Mouse (Mus musculus) T-helper 17 cell (primary cell): Measurements from ENCODE around the gene Capn2.

Source experiments
- in situ Hi-C, 2 experiments: fragments of 300-600 bp; cut with MboI, MseI; formaldehyde crosslinking; loops; 1 replicate in 1 of 2; 2 replicates in 1 of 2; pipeline ENCODE4 v1.15.1; 2025; ENCODE audit warnings: high pct_unique_total_duplicates in 2 of 2

Capn2 gene

GRCm38 (mm10) chr1:182505291-182505690 is 12.1 kb downstream of the Capn2 start:
- in situ Hi-C loops = loop anchor here (25.0 kb wide), 4 partner anchors 1268 to 1768 kb away; partner anchors contain the start of genes 1700056E22Rik (in 2 of the 2), Acbd3 (in 1 of the 2) and Pycr2 (in 1 of the 2)

DNA sequence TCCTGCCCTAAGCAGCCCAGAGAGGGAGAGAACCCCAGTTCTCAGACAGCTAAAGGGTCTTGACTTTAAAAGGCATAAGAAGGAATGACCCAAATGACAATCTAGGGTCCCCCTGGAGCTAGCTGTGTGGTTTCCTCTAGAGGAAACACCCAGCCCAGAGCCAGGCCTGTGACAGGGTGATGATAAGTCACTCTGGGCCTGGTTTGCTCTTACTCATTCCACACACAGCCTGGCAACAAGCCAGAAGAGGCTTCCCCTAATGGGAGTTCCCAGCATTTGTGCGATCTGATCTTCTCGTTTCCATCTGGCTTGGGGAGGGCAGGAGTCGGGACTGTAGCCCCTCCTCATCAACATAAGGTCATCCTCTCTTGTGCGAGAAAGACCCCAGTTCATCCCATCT is 13.2 kb downstream of the Capn2 start:
- in situ Hi-C loops = loop anchor here (25.0 kb wide), 4 partner anchors 1267 to 1767 kb away; partner anchors contain the start of genes 1700056E22Rik (in 2 of the 2), Acbd3 (in 1 of the 2) and Pycr2 (in 1 of the 2)

DNA sequence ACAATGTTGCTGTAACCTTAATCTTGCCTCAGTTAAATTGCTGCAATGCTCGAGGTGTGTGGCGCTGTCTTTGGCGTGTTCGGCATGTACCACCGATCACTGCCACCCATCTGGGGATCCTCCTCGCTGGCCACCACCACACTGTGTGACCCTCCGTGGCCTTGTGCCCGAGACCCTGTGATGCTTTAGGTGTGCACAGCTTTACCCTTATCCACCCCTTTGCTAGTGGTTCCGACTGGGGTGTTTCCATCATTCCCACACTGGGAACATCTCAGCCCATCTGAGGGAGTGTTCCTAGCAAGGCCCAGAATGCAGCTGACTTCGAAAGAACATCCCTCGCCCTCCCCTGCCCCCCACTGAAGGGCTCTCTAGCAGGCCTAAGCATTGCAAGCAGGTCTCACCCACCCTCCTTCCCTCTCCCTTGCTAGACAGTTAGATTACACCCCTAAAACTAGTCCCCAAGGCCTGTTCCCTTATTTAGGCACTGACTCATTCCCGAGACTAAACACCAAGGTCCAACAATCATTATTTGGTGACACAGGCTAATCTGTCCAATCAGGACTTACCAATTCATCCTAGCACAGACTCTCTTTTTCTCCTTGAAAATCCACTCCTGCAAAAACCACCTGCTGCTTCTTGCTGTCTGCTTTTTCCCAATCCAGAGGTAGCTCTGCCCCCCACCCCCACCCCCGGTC is 14.1 kb downstream of the Capn2 start:
- in situ Hi-C loops = loop anchor here (25.0 kb wide), 4 partner anchors 1266 to 1766 kb away; partner anchors contain the start of genes 1700056E22Rik (in 2 of the 2), Acbd3 (in 1 of the 2) and Pycr2 (in 1 of the 2)

GRCm38 (mm10) chr1:182502491-182503050 is 14.8 kb downstream of the Capn2 start:
- in situ Hi-C loops = loop anchor here (25.0 kb wide), 4 partner anchors 1265 to 1765 kb away; partner anchors contain the start of genes 1700056E22Rik (in 2 of the 2), Acbd3 (in 1 of the 2) and Pycr2 (in 1 of the 2)

- in situ Hi-C loops = loop anchor here (25.0 kb wide), 4 partner anchors 1265 to 1765 kb away; partner anchors contain the start of genes 1700056E22Rik (in 2 of the 2), Acbd3 (in 1 of the 2) and Pycr2 (in 1 of the 2)
Observed at GRCm38 (mm10) chr1:182501815-182502405, 15.5 kb downstream of the Capn2 start.

- in situ Hi-C loops = loop anchor here (25.0 kb wide), 4 partner anchors 1264 to 1764 kb away; partner anchors contain the start of genes 1700056E22Rik (in 2 of the 2), Acbd3 (in 1 of the 2) and Pycr2 (in 1 of the 2)
Observed at GRCm38 (mm10) chr1:182500843-182501242, 16.6 kb downstream of the Capn2 start.

DNA sequence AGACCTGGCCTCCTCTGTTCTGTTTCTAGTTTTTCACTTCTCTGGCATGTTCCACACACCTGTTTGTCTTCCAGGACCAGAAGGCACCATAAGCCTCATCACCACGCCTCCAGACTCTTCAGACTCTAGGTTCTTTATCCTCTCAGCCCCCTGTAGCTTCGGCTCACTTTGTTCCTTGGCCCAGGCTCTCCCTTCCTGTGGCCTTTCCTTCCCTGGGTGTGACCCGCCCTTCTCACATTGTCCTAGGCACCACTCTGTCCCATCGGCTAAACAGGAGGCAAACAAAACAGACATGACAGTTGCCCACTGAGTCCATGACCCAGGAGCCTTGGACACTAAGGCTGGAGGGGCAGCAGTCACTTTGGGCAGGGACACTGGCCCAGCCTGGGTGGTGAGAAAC is 17.2 kb downstream of the Capn2 start:
- in situ Hi-C loops = loop anchor here (25.0 kb wide), 4 partner anchors 1263 to 1763 kb away; partner anchors contain the start of genes 1700056E22Rik (in 2 of the 2), Acbd3 (in 1 of the 2) and Pycr2 (in 1 of the 2)

DNA sequence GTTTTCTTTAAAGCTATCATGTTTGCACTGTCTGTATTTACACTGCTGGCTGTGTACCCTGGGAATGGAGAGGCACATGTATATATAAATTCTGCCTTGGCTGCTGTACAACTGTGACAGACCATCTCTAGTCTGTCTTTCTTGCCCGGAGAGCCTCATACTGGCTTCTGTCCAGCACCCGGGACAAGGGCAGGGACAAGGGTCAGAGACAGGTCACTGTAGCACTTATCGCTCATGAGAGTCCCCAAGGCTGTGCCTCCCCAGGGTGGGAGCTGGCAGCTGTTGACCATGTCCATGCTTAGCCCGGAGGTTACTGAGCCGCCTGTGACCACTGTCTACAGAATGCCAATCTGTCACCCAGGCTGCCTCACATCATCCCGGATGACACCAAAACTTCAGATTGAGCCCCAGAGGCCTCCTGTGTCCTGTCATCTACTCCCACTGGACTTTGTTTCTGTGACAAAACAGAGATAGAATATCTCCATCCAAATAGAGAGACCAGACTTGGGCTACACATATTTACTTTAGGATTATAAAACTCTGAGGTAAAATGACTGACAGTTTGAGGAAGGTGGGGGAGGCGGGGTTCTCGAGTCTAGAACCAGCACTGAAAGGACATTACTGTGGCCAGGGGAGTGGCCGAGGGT is 17.8 kb downstream of the Capn2 start:
- in situ Hi-C loops = loop anchor here (25.0 kb wide), 4 partner anchors 1262 to 1762 kb away; partner anchors contain the start of genes 1700056E22Rik (in 2 of the 2), Acbd3 (in 1 of the 2) and Pycr2 (in 1 of the 2)

- in situ Hi-C loops = no loop called here
Observed at GRCm38 (mm10) chr1:182497736-182498135, 19.7 kb downstream of the Capn2 start.

GRCm38 (mm10) chr1:182496685-182497084 is 20.7 kb downstream of the Capn2 start:
- in situ Hi-C loops = no loop called here

DNA sequence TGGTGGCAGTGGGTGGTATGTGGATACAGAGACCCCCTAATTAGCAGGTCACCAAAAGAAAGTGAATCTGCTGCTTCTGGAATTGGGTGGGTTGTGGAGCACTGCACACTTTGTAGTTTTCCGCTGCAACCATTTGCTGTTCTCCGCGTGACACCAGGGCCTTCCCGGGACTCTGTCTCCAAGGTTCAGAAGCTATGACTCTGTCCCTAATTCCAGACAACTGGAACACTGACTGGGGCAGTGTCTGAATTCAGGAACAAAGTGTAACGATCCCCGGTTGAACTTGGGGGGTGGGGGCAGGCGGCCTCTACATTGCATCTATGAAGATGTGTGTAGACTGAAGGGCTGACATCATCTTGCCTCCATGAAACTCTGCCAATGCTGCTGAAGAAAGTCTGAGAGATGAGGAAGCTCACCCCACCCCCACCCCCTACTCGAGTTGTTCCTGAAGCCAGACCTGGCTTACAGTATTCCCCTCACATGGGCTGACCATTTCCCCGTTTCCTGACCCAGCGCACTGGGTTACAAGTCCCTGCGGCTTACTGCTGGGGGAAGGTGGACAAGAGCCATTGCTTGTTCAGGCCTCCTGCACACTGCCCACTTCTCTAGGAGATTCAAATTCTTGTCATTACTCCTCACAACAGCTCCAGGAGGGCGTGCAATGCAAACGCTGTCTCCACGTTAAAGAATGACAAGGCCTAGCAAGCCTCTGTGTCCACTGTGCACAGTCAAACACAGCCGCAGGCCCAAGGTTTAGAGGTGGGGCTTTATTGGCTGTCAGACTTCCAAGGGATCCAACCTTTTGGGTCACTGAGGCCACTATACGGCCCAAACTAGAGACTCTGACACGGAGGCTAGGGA is 22.9 kb downstream of the Capn2 start:
- in situ Hi-C loops = loop anchor here (5.0 kb wide), 1 partner anchor 43 kb away; no protein-coding TSS in a partner anchor

GRCm38 (mm10) chr1:182491839-182492238 is 25.6 kb downstream of the Capn2 start:
- in situ Hi-C loops = loop anchor here (5.0 kb wide), 1 partner anchor 45 kb away; no protein-coding TSS in a partner anchor

GRCm38 (mm10) chr1:182490568-182490967 is 26.8 kb downstream of the Capn2 start:
- in situ Hi-C loops = loop anchor here (5.0 kb wide), 1 partner anchor 47 kb away; no protein-coding TSS in a partner anchor

DNA sequence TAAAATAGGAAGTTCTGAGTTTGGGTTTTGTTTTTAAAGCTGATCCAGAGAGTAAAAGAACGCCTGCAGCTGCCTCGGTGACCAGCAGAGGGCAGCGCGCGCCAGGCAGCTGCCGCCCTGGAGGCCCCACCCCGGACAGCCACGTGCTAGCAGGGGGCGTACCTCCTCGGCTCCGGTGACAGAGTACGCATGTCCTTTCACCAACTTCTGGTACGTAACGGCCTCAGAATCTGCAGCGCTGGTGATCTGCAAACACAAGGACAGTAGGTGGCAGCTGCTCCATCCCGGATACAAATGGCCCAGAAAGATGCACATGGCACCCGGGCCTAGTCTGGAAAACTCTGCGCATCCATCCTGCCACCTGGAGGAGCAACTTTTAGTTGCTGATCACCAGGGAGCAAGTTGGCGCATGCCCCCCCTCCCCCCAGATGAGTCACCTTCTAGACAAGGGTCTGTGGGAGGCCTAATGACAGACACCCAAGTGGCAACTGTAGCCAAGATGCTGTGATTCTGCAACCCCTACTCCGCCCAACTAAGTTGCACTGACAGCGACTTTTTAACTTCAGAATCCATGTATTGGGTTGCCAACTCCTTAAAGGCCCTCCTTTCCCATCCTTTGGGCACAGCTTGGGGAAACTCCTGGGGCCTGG is 27.5 kb downstream of the Capn2 start:
- in situ Hi-C loops = loop anchor here (5.0 to 10.0 kb wide), 2 partner anchors 47 to 165 kb away; no protein-coding TSS in a partner anchor

- in situ Hi-C loops = loop anchor here in 1 of 2 experiments (10.0 kb wide), 1 partner anchor 166 kb away; no protein-coding TSS in a partner anchor
Observed at GRCm38 (mm10) chr1:182488503-182488902, 28.9 kb downstream of the Capn2 start.

DNA sequence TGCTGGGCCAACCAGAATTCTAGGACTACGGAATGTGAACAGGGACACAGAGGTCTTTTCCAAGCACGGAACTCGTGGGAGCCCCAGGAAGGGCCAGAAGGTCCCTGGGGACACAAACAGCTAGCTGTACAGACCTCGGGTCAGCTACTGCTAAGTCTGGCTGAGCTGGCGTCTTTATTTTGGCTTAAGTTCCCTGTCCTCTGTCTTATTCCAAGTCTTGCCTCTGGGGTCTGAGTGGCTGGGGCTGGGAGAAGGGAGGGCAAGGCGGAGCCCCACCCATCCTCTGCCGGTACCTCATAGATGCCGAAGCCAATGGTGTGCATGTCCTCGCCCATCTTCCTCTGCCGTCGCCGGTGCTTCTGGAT is 33.5 kb downstream of the Capn2 start:
- in situ Hi-C loops = loop anchor here in 1 of 2 experiments (10.0 kb wide), 1 partner anchor 171 kb away; no protein-coding TSS in a partner anchor

DNA sequence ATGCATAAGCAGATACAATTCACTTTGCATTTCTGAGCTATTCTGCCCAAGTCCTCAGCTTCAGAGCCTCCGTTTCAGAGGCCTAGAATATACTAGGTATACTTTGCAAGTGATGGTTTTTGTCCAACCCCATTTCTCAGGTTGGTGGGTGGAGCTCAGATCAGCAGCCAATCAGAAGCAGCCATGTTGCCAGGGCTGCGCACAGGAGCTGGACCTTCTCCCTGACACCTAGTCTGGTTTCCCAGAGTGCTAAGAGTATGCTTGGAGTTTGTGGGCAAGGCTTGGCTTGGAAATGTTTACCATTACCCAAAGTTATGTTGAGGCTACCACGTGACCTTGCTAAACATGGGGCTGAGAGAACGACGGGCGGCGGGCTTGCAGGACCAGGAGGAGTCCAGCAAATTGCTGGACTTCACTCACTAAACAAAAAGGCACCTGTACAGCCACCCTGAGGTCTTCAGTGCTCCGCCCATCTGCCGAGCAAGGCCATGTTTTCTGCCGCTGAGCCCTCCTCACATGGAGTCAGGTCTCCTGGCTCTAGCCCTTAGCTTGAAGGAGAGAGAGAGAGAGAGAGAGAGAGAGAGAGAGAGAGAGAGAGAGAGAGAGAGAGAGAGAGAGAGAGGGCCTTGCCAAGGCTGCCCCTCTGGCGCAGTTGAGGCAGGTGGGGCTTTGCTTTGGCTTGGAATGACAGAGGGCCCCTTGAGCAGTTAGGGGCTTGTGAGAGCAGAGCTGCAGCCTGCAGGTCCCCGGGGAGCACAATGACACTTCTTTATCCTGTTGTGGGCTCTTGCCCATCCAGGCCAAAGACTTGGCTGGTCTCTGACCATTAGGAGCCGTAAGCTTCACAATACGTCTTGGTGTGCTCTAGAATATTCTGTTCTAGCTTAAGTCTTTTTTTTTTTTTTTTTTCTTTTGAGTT is 34.2 kb downstream of the Capn2 start:
- in situ Hi-C loops = loop anchor here in 1 of 2 experiments (10.0 kb wide), 1 partner anchor 172 kb away; no protein-coding TSS in a partner anchor
